In the genomic region with DNA sequence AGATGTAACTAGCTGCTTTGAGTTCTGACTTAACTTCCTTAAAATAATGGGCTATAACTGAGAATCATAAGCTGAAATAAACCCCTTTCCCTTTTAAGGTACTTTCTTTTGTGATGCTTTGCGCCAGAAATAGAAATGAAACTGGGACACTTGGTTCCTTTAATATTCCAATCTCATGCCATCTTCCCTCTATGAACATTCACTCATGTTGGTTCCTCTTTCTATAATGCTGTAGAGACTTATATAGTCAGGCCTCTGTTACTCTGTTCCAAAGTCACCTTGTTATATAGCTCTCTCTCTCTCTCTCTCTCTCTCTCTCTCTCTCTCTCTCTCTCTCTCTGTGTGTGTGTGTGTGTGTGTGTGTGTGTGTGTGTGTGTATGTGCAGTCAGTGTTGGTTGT, we compare ENCODE assay signal across 27 mouse cellular contexts.
A peak's percentile ranks its signal among the peaks of the same experiment; 100 is the strongest.
DNase-seq lines count a peak whose midpoint lies in the region; ATAC-seq lines count a peak whose summit lies in the region.
"Had no signal": no experiment of that assay in that cellular context is flagged by ENCODE, and none has a peak within 500 bp of the region (broad histone marks: within the 10 kb centered on the region; RNA-seq: fewer than 3 reads in every experiment).

No protein-coding gene starts in this region.

- ATAC-seq in frontal cortex, adult (ENCODE audit: low TSS enrichment): peak; percentile 72
- ATAC-seq in megakaryocyte, adult 5-6 weeks (ENCODE audit: poor library complexity, severe bottlenecking): peak; percentile 78
- no peak for ATAC-seq in kidney, embryonic 14.5 days (ENCODE audit: low FRiP score, low TSS enrichment)
- ATAC-seq: activated CD4-positive, CD25-positive, alpha-beta regulatory T cell, adult 4 months; CD4-positive, CD25-positive, alpha-beta regulatory T cell, adult 4 months; forebrain, embryonic 14.5 days; forebrain, embryonic 16.5 days; Patski had no signal

- no peak overlapping the region for H3K9ac ChIP-seq in kidney, embryonic 14.5 days (ENCODE audit: low read depth, low read length)
- H3K9ac ChIP-seq: embryonic facial prominence, embryonic 13.5 days; embryonic facial prominence, embryonic 15.5 days; forebrain, embryonic 12.5 days had no signal

- no peak overlapping the region for H3K4me3 ChIP-seq in kidney, embryonic 14.5 days (ENCODE audit: low read length)
- H3K4me3 ChIP-seq: embryonic facial prominence, embryonic 13.5 days; embryonic facial prominence, embryonic 15.5 days; erythroblast, embryonic 14.5 days; forebrain, embryonic 10.5 days; forebrain, embryonic 12.5 days had no signal

- H3K4me2 ChIP-seq in kidney, embryonic 14.5 days (replicated peaks; ENCODE audit: low read depth, low read length): no peak overlapping the region
- H3K4me2 ChIP-seq: embryonic facial prominence, embryonic 13.5 days; embryonic facial prominence, embryonic 15.5 days; forebrain, embryonic 12.5 days had no signal

- H3K4me1 ChIP-seq in kidney, embryonic 14.5 days (ENCODE audit: control insufficient read depth, insufficient read depth, low read length): no peaks in the 10 kb centered on the region
- H3K4me1 ChIP-seq: embryonic facial prominence, embryonic 13.5 days; embryonic facial prominence, embryonic 15.5 days; forebrain, embryonic 10.5 days; forebrain, embryonic 12.5 days had no signal

- WGBS in kidney, embryonic 14.5 days: 100% methylated on average over 1 of the region's 1 CpGs

- H3K9me3 ChIP-seq in kidney, embryonic 14.5 days (ENCODE audit: control insufficient read depth, low read length): 0 out of 2 replicates have a peak, but pooled peaks cover 3% of the 10 kb centered on the region
- H3K9me3 ChIP-seq: embryonic facial prominence, embryonic 13.5 days; embryonic facial prominence, embryonic 15.5 days; forebrain, embryonic 10.5 days; forebrain, embryonic 12.5 days had no signal

- no peak overlapping the region for H3K27ac ChIP-seq in kidney, embryonic 14.5 days (ENCODE audit: low read depth, low read length)
- H3K27ac ChIP-seq: embryonic facial prominence, embryonic 13.5 days; embryonic facial prominence, embryonic 15.5 days; forebrain, embryonic 10.5 days; forebrain, embryonic 12.5 days had no signal

- no peaks in the 10 kb centered on the region for H3K27me3 ChIP-seq in kidney, embryonic 14.5 days (ENCODE audit: control insufficient read depth, insufficient read depth, low read length)
- H3K27me3 ChIP-seq: CH12.LX; embryonic facial prominence, embryonic 13.5 days; embryonic facial prominence, embryonic 15.5 days; forebrain, embryonic 12.5 days; Patski had no signal

- no peaks in the 10 kb centered on the region for H3K36me3 ChIP-seq in kidney, embryonic 14.5 days (ENCODE audit: control insufficient read depth, insufficient read depth, low read length)
- H3K36me3 ChIP-seq: embryonic facial prominence, embryonic 13.5 days; embryonic facial prominence, embryonic 15.5 days; forebrain, embryonic 10.5 days; forebrain, embryonic 12.5 days; G1E had no signal

- no peak for DNase-seq in frontal cortex, adult 2 months (ENCODE audit: extremely low spot score in 1 of 2, low spot score in 1 of 2)
- no peak for DNase-seq in thymus, postnatal 0 days (ENCODE audit: low spot score)
- DNase-seq: adrenal gland, adult 8-10 months; adrenal gland, postnatal 14 days; adrenal gland, postnatal 36 days; B cell, adult 2 months; cerebellum, adult 11-12 months; cerebellum, adult 2 months; cerebellum, adult 9-10 months; cerebellum, postnatal 10 days; cerebellum, postnatal 25 days; embryo, embryonic 11 days had no signal
